Mouse (Mus musculus) stomach, postnatal 0 days (tissue): ENCODE results near the gene Picalm.

Experiments used
- CTCF ChIP-seq: IDR thresholded peaks from 2 replicates; pipeline ENCODE4 v1.5.1; 2016; ENCODE audit warnings: antibody characterized with exemption, low read depth, mild to moderate bottlenecking, moderate library complexity
- EP300 ChIP-seq: optimal IDR thresholded peaks from 2 replicates; pipeline ENCODE3; 2016; ENCODE audit warnings: antibody characterized with exemption

- TF ChIP-seq CTCF: no peak
- no peak for TF ChIP-seq EP300
Measured at GRCm38 (mm10) chr7:90086821-90087220, 43.2 kb upstream of the Picalm start.
